Mouse (Mus musculus) WW6 (cell line): ENCODE measurements around the gene Krt82.
"Not testable (repeated sequence)": the region's sequence is repeated elsewhere in the genome, so short reads cannot be mapped to it uniquely, and the experiment has no call there.

ENCODE experiments used
- DNase-seq: peaks from one replicate; pipeline ENCODE4 v3.0.0-alpha.2; 2013; ENCODE audit warnings: low read depth, low spot score

Gene Krt82

GRCm38 (mm10) chr15:101517161-101517560 is 33.3 kb downstream of the Krt82 start, which contains the start of gene Gm49425:
TSS of gene Gm49425 (minus strand) at chr15:101517261.
- not testable (repeated sequence) for DNase-seq

- no peak for DNase-seq
Measured at GRCm38 (mm10) chr15:101508247-101508646, 42.2 kb downstream of the Krt82 start.

- no peak for DNase-seq
Measured at GRCm38 (mm10) chr15:101506896-101507758, 43.3 kb downstream of the Krt82 start.

- no peak for DNase-seq
Measured at GRCm38 (mm10) chr15:101497181-101497580, 53.3 kb downstream of the Krt82 start.

- DNase-seq, result no peak
Measured at GRCm38 (mm10) chr15:101495266-101495665, 55.2 kb downstream of the Krt82 start.

- DNase-seq, result no peak
Measured at GRCm38 (mm10) chr15:101494203-101494602, 56.3 kb downstream of the Krt82 start.

GRCm38 (mm10) chr15:101493713-101494112 is 56.8 kb downstream of the Krt82 start:
- DNase-seq, result no peak

- DNase-seq, result no peak
Measured at GRCm38 (mm10) chr15:101492718-101493117, 57.7 kb downstream of the Krt82 start.

- DNase-seq, result no peak
Measured at GRCm38 (mm10) chr15:101491431-101491830, 59.0 kb downstream of the Krt82 start, which contains the start of gene Krt83. TSS of gene Krt83 (minus strand) at chr15:101491512.
